Mouse (Mus musculus): ENCODE measurements around the gene 2300002M23Rik. TPM values are rescaled to one million over a fixed set of nuclear protein-coding genes. Genes with fewer than 3 reads are reported as not detected.

Gene 2300002M23Rik
- polyA plus RNA-seq, 1 experiment from 2014 or later, result not detected

- 78% methylated on average over 9 of the region's 9 CpGs for WGBS
- Histone ChIP-seq H3K4me1 (ENCODE audit: insufficient read depth, low read length) (peaks cover 5% of the 10 kb centered on the region; the same call in 1 of the 2 replicates), H3K36me3 (ENCODE audit: insufficient read depth, low read length) (no peaks in the 10 kb centered on the region), H3K9me3 (ENCODE audit: low read length) (peaks cover 3% of the 10 kb centered on the region; the same call in 1 of the 2 replicates), H3K27ac (ENCODE audit: low read length) (no peak overlapping the region), H3K4me2 (replicated peaks; ENCODE audit: low read depth, low read length) (no peak overlapping the region), H3K4me3 (ENCODE audit: low read length) (no peak overlapping the region), H3K27me3 (ENCODE audit: insufficient read depth, low read length) (no peaks in the 10 kb centered on the region), H3K9ac (replicated peaks; ENCODE audit: low read length) (no peak overlapping the region)
- ATAC-seq (ENCODE audit: low FRiP score, low TSS enrichment), result no peak
Measured at GRCm38 (mm10) chr17:35592131-35592530, 24.9 kb downstream of the 2300002M23Rik start.

DNA sequence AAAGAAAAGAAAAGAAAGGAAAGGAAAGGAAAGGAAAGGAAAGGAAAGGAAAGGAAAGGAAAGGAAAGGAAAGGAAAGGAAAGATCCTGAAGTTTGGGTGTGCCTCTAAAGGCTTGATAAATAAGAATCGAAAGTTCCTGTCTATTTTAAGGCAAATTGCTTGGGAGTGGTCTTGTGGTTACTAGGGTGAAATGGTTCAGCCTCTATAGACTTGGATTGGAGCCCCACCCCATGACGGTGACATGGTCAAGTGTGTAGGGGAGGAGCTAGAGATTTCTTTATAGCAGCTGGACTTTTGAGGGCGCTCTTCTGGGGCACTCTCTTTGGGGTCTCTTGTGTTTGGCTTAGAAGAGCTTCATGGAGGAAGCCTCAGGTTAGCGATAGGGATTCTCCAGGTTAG, 26.5 kb downstream of the 2300002M23Rik start:
- no peak overlapping the region for H3K4me2 ChIP-seq (replicated peaks; ENCODE audit: low read depth, low read length)
- H3K27ac ChIP-seq (ENCODE audit: low read length), result no peak overlapping the region
- ATAC-seq (ENCODE audit: low FRiP score, low TSS enrichment), result no peak
- peaks cover 4% of the 10 kb centered on the region; the same call in 1 of the 2 replicates for H3K9me3 ChIP-seq (ENCODE audit: low read length)
- 34% methylated on average over 4 of the region's 4 CpGs for WGBS
- H3K4me3 ChIP-seq (ENCODE audit: low read length), result no peak overlapping the region
- no peaks in the 10 kb centered on the region for H3K36me3 ChIP-seq (ENCODE audit: insufficient read depth, low read length)
- no peak overlapping the region for H3K9ac ChIP-seq (replicated peaks; ENCODE audit: low read length)
- H3K27me3 ChIP-seq (ENCODE audit: insufficient read depth, low read length), result no peaks in the 10 kb centered on the region
- H3K4me1 ChIP-seq (ENCODE audit: insufficient read depth, low read length), result peaks cover 5% of the 10 kb centered on the region; the same call in 1 of the 2 replicates

DNA sequence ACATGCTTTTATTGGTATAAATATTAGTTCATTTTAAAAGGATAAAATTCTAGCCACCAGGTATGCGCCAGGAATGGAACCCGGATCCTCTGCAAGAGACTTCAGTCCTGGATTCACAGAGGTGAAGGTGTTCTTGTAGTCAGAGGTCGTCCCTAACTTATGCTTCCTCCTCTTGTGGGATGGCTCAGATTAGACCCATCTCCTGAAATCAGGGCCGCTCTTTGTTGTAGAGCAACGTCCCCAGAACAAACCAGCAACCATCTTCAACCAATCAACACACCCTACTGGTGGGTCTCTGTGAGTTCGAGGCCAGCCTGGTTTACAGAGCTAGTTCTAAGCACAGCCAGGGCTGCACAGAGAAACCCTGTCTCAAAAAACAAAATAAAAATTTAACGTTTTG, 27.2 kb downstream of the 2300002M23Rik start:
- Histone ChIP-seq H3K4me3 (ENCODE audit: low read length) (no peak overlapping the region), H3K36me3 (ENCODE audit: insufficient read depth, low read length) (no peaks in the 10 kb centered on the region), H3K9me3 (ENCODE audit: low read length) (peaks cover 4% of the 10 kb centered on the region; the same call in 1 of the 2 replicates), H3K9ac (replicated peaks; ENCODE audit: low read length) (no peak overlapping the region), H3K27me3 (ENCODE audit: insufficient read depth, low read length) (no peaks in the 10 kb centered on the region), H3K4me2 (replicated peaks; ENCODE audit: low read depth, low read length) (no peak overlapping the region), H3K4me1 (ENCODE audit: insufficient read depth, low read length) (peaks cover 5% of the 10 kb centered on the region; the same call in 1 of the 2 replicates), H3K27ac (ENCODE audit: low read length) (no peak overlapping the region)
- WGBS, result 86% methylated on average over 7 of the region's 7 CpGs
- ATAC-seq (ENCODE audit: low FRiP score, low TSS enrichment), result no peak

- WGBS, result 96% methylated on average over 3 of the region's 3 CpGs
Measured at GRCm38 (mm10) chr17:35597399-35597798, 30.1 kb downstream of the 2300002M23Rik start.

DNA sequence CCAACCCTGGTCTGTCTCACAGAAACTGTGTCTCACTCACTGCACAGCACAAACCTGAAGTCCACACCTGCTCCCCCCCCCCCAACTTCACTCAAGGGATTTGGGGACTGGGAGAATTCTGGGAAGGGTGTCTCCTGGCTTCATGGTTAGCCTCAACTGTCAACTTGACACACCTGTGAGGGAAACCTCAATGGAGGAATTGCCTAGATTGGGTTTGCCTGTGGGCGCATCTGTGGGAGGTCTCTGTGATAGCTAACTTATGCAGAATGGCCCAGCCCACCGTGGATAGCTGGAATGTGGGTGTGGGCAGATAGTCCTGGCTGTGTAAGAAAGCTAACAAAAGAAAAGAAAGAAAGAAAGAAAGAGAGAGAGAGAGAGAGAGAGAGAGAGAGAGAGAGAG, 34.0 kb downstream of the 2300002M23Rik start, which contains the start of gene Sfta2:
Gene Sfta2, plus strand, starts transcription at position 301 of the 400 bp plus-strand sequence.
- no peak for ATAC-seq (ENCODE audit: low FRiP score, low TSS enrichment)
- H3K4me1 ChIP-seq (ENCODE audit: insufficient read depth, low read length), result no peaks in the 10 kb centered on the region
- H3K9ac ChIP-seq (replicated peaks; ENCODE audit: low read length), result no peak within 1 kb of the TSS
- no peaks in the 10 kb centered on the region for H3K27me3 ChIP-seq (ENCODE audit: insufficient read depth, low read length)
- peaks cover 4% of the 10 kb centered on the region; the same call in 1 of the 2 replicates for H3K9me3 ChIP-seq (ENCODE audit: low read length)
- H3K27ac ChIP-seq (ENCODE audit: low read length), result no peak within 1 kb of the TSS
- WGBS, result 54% methylated on average over 2 of the region's 2 CpGs
- no peak within 1 kb of the TSS for H3K4me2 ChIP-seq (replicated peaks; ENCODE audit: low read depth, low read length)
- H3K36me3 ChIP-seq (ENCODE audit: insufficient read depth, low read length), result no peaks in the 10 kb centered on the region
- H3K4me3 ChIP-seq (ENCODE audit: low read length), result no peak within 1 kb of the TSS

More at GRCm38 (mm10) chr17:35597399-35597798, 30.1 kb downstream of the 2300002M23Rik start:
- Histone ChIP-seq H3K4me3 (ENCODE audit: low read length) (no peak overlapping the region), H3K27ac (ENCODE audit: low read length) (no peak overlapping the region), H3K9me3 (ENCODE audit: low read length) (peaks cover 4% of the 10 kb centered on the region; the same call in 1 of the 2 replicates), H3K9ac (replicated peaks; ENCODE audit: low read length) (no peak overlapping the region), H3K27me3 (ENCODE audit: insufficient read depth, low read length) (no peaks in the 10 kb centered on the region), H3K4me1 (ENCODE audit: insufficient read depth, low read length) (no peaks in the 10 kb centered on the region), H3K36me3 (ENCODE audit: insufficient read depth, low read length) (no peaks in the 10 kb centered on the region), H3K4me2 (replicated peaks; ENCODE audit: low read depth, low read length) (no peak overlapping the region)
- ATAC-seq (ENCODE audit: low FRiP score, low TSS enrichment), result no peak

DNA sequence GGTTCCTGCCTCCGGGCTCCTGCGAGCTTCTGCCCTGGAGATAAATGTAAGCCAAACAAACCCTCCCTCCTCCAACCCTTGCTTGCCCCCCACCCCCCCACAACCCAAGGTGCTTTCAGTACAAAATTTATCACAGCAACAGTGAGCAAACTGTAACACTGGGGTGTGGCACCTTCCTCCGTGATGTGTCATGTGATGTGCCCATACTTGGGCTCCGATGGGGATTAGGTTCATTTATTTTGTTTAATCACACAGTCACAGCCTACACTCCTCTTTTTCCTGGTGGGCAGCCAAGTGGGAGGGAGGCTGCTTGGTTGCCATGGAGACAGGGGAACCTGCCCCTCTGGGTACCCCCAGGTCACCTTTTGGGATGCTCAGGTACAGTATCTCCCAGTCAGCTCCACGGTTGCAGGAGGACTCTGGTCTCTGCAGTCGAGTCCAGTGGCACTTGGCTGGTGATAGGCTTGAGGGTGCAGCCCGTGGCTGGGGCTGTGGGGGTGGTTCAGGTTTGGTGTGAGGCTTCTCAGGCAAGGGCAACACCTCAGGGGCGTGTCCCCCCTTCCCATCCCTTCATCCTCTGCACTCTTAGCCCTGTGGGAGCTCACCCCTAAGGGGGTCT, 34.6 kb downstream of the 2300002M23Rik start:
- H3K4me1 ChIP-seq (ENCODE audit: insufficient read depth, low read length), result no peaks in the 10 kb centered on the region
- H3K4me2 ChIP-seq (replicated peaks; ENCODE audit: low read depth, low read length), result no peak overlapping the region
- ATAC-seq (ENCODE audit: low FRiP score, low TSS enrichment), result 0 out of 2 replicates have a peak, but pooled peaks have one; percentile 35
- WGBS, result 37% methylated on average over 8 of the region's 8 CpGs
- no peak overlapping the region for H3K4me3 ChIP-seq (ENCODE audit: low read length)
- H3K9me3 ChIP-seq (ENCODE audit: low read length), result peaks cover 4% of the 10 kb centered on the region; the same call in 1 of the 2 replicates
- H3K27ac ChIP-seq (ENCODE audit: low read length), result no peak overlapping the region
- no peaks in the 10 kb centered on the region for H3K36me3 ChIP-seq (ENCODE audit: insufficient read depth, low read length)
- H3K9ac ChIP-seq (replicated peaks; ENCODE audit: low read length), result no peak overlapping the region
- no peaks in the 10 kb centered on the region for H3K27me3 ChIP-seq (ENCODE audit: insufficient read depth, low read length)

DNA sequence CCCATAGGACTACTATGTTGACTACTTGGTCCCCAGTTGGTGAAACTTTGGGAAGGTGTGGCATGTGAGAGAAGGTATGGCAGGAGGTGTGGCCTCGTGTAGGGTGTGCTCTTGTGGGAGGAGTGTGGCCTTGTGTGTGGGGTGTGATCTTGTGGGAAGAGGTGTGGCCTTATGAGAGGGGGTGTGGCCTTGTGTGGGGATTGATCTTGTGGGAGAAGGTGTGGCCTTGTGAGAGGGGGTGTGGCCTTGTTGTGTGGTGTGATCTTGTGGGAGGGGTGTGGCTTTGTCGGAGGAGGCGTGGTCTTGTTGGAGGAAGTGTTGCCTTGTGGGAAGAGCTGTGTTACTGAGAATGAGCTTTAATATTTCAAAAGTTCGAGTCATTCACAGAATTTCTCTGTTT, 49.9 kb downstream of the 2300002M23Rik start:
- 78% methylated on average over 4 of the region's 4 CpGs for WGBS
- no peak overlapping the region for H3K9ac ChIP-seq (replicated peaks; ENCODE audit: low read length)
- H3K27ac ChIP-seq (ENCODE audit: low read length), result no peak overlapping the region
- no peaks in the 10 kb centered on the region for H3K4me1 ChIP-seq (ENCODE audit: insufficient read depth, low read length)
- no peak for ATAC-seq (ENCODE audit: low FRiP score, low TSS enrichment)
- H3K4me2 ChIP-seq (replicated peaks; ENCODE audit: low read depth, low read length), result no peak overlapping the region
- H3K9me3 ChIP-seq (ENCODE audit: low read length), result no peaks in the 10 kb centered on the region
- H3K36me3 ChIP-seq (ENCODE audit: insufficient read depth, low read length), result no peaks in the 10 kb centered on the region
- no peaks in the 10 kb centered on the region for H3K27me3 ChIP-seq (ENCODE audit: insufficient read depth, low read length)
- H3K4me3 ChIP-seq (ENCODE audit: low read length), result no peak overlapping the region

Other genes with a start within 250 kb of the 2300002M23Rik start
- gene H2-Q1, start 247.0 kb upstream of the 2300002M23Rik start, polyA plus RNA-seq (2015; fragmentation: Nextera tagmentation; extraction: Ambion mirVana), result not detected in 2 replicates
- 0.42 and 0.82 TPM in 2 replicates for gene H2-Q2, start 225.2 kb upstream of the 2300002M23Rik start, polyA plus RNA-seq (2015; fragmentation: Nextera tagmentation; extraction: Ambion mirVana)
- 4.3 and 4.4 TPM in 2 replicates for gene H2-Q4, start 187.8 kb upstream of the 2300002M23Rik start, polyA plus RNA-seq (2015; fragmentation: Nextera tagmentation; extraction: Ambion mirVana)
- 4.4 and 5.7 TPM in 2 replicates for gene H2-Q6, start 142.6 kb upstream of the 2300002M23Rik start, polyA plus RNA-seq (2015; fragmentation: Nextera tagmentation; extraction: Ambion mirVana)
- gene H2-Q7, start 128.3 kb upstream of the 2300002M23Rik start, polyA plus RNA-seq (2015; fragmentation: Nextera tagmentation; extraction: Ambion mirVana), result 13.7 and 15.2 TPM in 2 replicates
- 1.4 and 1.6 TPM in 2 replicates for gene H2-Q10, start 97.4 kb upstream of the 2300002M23Rik start, polyA plus RNA-seq (2015; fragmentation: Nextera tagmentation; extraction: Ambion mirVana)
- gene Pou5f1, start 61.4 kb upstream of the 2300002M23Rik start, polyA plus RNA-seq (2015; fragmentation: Nextera tagmentation; extraction: Ambion mirVana), result 0.19 TPM in 1 of 2 replicates, not detected in the other
- 72.9 and 77.2 TPM in 2 replicates for gene Tcf19, start 50.6 kb upstream of the 2300002M23Rik start, polyA plus RNA-seq (2015; fragmentation: Nextera tagmentation; extraction: Ambion mirVana)
- gene Cchcr1, start 50.4 kb upstream of the 2300002M23Rik start, polyA plus RNA-seq (2015; fragmentation: Nextera tagmentation; extraction: Ambion mirVana), result 17.3 and 20.5 TPM in 2 replicates
- gene Psors1c2, start 34.2 kb upstream of the 2300002M23Rik start, polyA plus RNA-seq (2015; fragmentation: Nextera tagmentation; extraction: Ambion mirVana), result 1.5 TPM in 2 replicates
- 0.20 TPM in 1 of 2 replicates, not detected in the other for gene Cdsn, start 15.3 kb upstream of the 2300002M23Rik start, polyA plus RNA-seq (2015; fragmentation: Nextera tagmentation; extraction: Ambion mirVana)
- gene Sfta2, start 34.1 kb downstream of the 2300002M23Rik start, polyA plus RNA-seq (2015; fragmentation: Nextera tagmentation; extraction: Ambion mirVana), result 1.8 and 7.3 TPM in 2 replicates
- not detected in 2 replicates for gene Gm9573, start 59.2 kb downstream of the 2300002M23Rik start, polyA plus RNA-seq (2015; fragmentation: Nextera tagmentation; extraction: Ambion mirVana)
- gene Mucl3, start 76.2 kb downstream of the 2300002M23Rik start, polyA plus RNA-seq (2015; fragmentation: Nextera tagmentation; extraction: Ambion mirVana), result 0.17 and 0.23 TPM in 2 replicates
- gene Vars2, start 100.1 kb downstream of the 2300002M23Rik start, polyA plus RNA-seq (2015; fragmentation: Nextera tagmentation; extraction: Ambion mirVana), result 19.8 and 21.0 TPM in 2 replicates
- gene Gtf2h4, start 106.3 kb downstream of the 2300002M23Rik start, polyA plus RNA-seq (2015; fragmentation: Nextera tagmentation; extraction: Ambion mirVana), result 51.9 and 55.6 TPM in 2 replicates
- gene Ddr1, start 137.2 kb downstream of the 2300002M23Rik start, polyA plus RNA-seq (2015; fragmentation: Nextera tagmentation; extraction: Ambion mirVana), result 107 and 108 TPM in 2 replicates